Mouse (Mus musculus): ENCODE measurements at regions not wholly inside any gene's neighbourhood (a gene's known extent, or its start where the extent isn't known, plus 50 kb on each side); places are given as distances from the start of the nearest gene placed in this dataset.

- H3K27ac ChIP-seq: no peak overlapping the region
- H3K9ac ChIP-seq (replicated peaks; ENCODE audit: low read length): no peak overlapping the region
- no peaks in the 10 kb centered on the region for H3K36me3 ChIP-seq (ENCODE audit: insufficient read depth, low read length)
- no peak for TF ChIP-seq CTCF (IDR thresholded peaks at IDR 0.05; ENCODE audit: low read depth)
- no peaks in the 10 kb centered on the region for H3K27me3 ChIP-seq (ENCODE audit: insufficient read depth, low read length)
- H3K4me3 ChIP-seq (ENCODE audit: low read length): no peak overlapping the region
- H3K9me3 ChIP-seq (ENCODE audit: low read length): no peaks in the 10 kb centered on the region
- no peak for ATAC-seq
- no peak overlapping the region for H3K4me2 ChIP-seq (ENCODE audit: low read depth, low read length)
- H3K4me1 ChIP-seq (ENCODE audit: insufficient read depth, low read length): no peaks in the 10 kb centered on the region
- 49% methylated on average over 3 of the region's 3 CpGs for WGBS
- no peak for DNase-seq (ENCODE audit: low spot score)
Observed at GRCm38 (mm10) chr16:93190301-93190700, 364.4 kb upstream of the Runx1 start.

DNA sequence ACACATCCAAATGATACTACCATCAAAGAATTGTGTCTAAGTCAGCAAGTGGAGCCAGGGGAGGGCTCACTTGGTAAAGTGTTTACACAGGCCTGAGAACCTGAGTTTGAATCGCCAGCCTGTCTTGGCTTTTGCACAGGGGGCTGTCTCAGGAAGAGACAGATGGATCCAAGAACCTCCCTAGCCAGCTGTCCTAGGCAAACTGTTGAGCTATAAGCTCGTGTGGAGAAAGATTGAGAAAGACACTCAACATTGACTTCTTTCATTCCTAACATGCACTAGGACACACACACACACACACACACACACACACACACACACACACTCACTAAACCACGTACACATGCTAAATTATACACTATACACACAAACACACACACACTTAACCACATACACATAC is 363.9 kb upstream of the Runx1 start:
- no peaks in the 10 kb centered on the region for H3K4me1 ChIP-seq (ENCODE audit: insufficient read depth, low read length)
- H3K4me2 ChIP-seq (ENCODE audit: low read depth, low read length): no peak overlapping the region
- H3K27me3 ChIP-seq (ENCODE audit: insufficient read depth, low read length): no peaks in the 10 kb centered on the region
- no peak overlapping the region for H3K9ac ChIP-seq (replicated peaks; ENCODE audit: low read length)
- no peak for TF ChIP-seq CTCF (IDR thresholded peaks at IDR 0.05; ENCODE audit: low read depth)
- ATAC-seq (no peak), DNase-seq (ENCODE audit: low spot score) (no peak)
- H3K36me3 ChIP-seq (ENCODE audit: insufficient read depth, low read length): no peaks in the 10 kb centered on the region
- no peak overlapping the region for H3K4me3 ChIP-seq (ENCODE audit: low read length)
- H3K27ac ChIP-seq: no peak overlapping the region
- 63% methylated on average over 3 of the region's 3 CpGs for WGBS
- no peaks in the 10 kb centered on the region for H3K9me3 ChIP-seq (ENCODE audit: low read length)

- H3K9ac ChIP-seq (replicated peaks; ENCODE audit: low read length): no peak overlapping the region
- H3K27ac ChIP-seq: no peak overlapping the region
- no peak for ATAC-seq
- H3K27me3 ChIP-seq (ENCODE audit: insufficient read depth, low read length): no peaks in the 10 kb centered on the region
- no peaks in the 10 kb centered on the region for H3K4me1 ChIP-seq (ENCODE audit: insufficient read depth, low read length)
- no peak overlapping the region for H3K4me2 ChIP-seq (ENCODE audit: low read depth, low read length)
- 89% methylated on average over 5 of the region's 5 CpGs for WGBS
- no peak for TF ChIP-seq CTCF (IDR thresholded peaks at IDR 0.05; ENCODE audit: low read depth)
- H3K4me3 ChIP-seq (ENCODE audit: low read length): no peak overlapping the region
- H3K36me3 ChIP-seq (ENCODE audit: insufficient read depth, low read length): no peaks in the 10 kb centered on the region
- no peak for DNase-seq (ENCODE audit: low spot score)
- H3K9me3 ChIP-seq (ENCODE audit: low read length): no peaks in the 10 kb centered on the region
Observed at GRCm38 (mm10) chr16:93189412-93189811, 363.5 kb upstream of the Runx1 start.

GRCm38 (mm10) chr16:93186554-93186953 is 360.6 kb upstream of the Runx1 start:
- 89% methylated on average over 4 of the region's 4 CpGs for WGBS
- DNase-seq (ENCODE audit: low spot score) (no peak), ATAC-seq (no peak)
- H3K4me2 ChIP-seq (ENCODE audit: low read depth, low read length): no peak overlapping the region
- H3K9me3 ChIP-seq (ENCODE audit: low read length): no peaks in the 10 kb centered on the region
- no peak overlapping the region for H3K27ac ChIP-seq
- no peaks in the 10 kb centered on the region for H3K27me3 ChIP-seq (ENCODE audit: insufficient read depth, low read length)
- no peaks in the 10 kb centered on the region for H3K36me3 ChIP-seq (ENCODE audit: insufficient read depth, low read length)
- H3K4me1 ChIP-seq (ENCODE audit: insufficient read depth, low read length): no peaks in the 10 kb centered on the region
- H3K4me3 ChIP-seq (ENCODE audit: low read length): no peak overlapping the region
- no peak overlapping the region for H3K9ac ChIP-seq (replicated peaks; ENCODE audit: low read length)
- TF ChIP-seq CTCF (IDR thresholded peaks at IDR 0.05; ENCODE audit: low read depth): no peak

DNA sequence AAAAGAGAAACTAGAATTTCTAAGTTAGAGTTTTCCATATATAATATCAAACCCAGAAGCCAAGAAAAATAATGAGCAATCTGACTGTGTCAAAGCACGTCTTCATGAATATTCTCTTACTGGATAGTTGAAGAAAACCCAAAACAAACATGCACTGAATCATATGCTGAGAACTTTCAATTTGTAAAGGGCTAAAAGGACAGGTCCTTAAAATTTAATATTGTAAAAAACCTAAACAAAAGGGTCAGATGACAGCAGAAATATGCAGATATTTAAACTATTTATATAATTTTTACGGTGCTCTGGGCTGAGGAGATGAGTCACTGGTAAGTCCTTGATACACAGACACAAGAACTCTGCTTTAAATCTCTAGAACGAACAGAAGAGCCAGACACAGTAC is 356.7 kb upstream of the Runx1 start:
- no peak overlapping the region for H3K4me2 ChIP-seq (ENCODE audit: low read depth, low read length)
- H3K27me3 ChIP-seq (ENCODE audit: insufficient read depth, low read length): no peaks in the 10 kb centered on the region
- no peak overlapping the region for H3K9ac ChIP-seq (replicated peaks; ENCODE audit: low read length)
- TF ChIP-seq CTCF (IDR thresholded peaks at IDR 0.05; ENCODE audit: low read depth): no peak
- WGBS: 87% methylated on average over 3 of the region's 3 CpGs
- no peaks in the 10 kb centered on the region for H3K36me3 ChIP-seq (ENCODE audit: insufficient read depth, low read length)
- DNase-seq (ENCODE audit: low spot score) (no peak), ATAC-seq (no peak)
- no peak overlapping the region for H3K27ac ChIP-seq
- no peaks in the 10 kb centered on the region for H3K4me1 ChIP-seq (ENCODE audit: insufficient read depth, low read length)
- H3K9me3 ChIP-seq (ENCODE audit: low read length): no peaks in the 10 kb centered on the region
- H3K4me3 ChIP-seq (ENCODE audit: low read length): no peak overlapping the region

DNA sequence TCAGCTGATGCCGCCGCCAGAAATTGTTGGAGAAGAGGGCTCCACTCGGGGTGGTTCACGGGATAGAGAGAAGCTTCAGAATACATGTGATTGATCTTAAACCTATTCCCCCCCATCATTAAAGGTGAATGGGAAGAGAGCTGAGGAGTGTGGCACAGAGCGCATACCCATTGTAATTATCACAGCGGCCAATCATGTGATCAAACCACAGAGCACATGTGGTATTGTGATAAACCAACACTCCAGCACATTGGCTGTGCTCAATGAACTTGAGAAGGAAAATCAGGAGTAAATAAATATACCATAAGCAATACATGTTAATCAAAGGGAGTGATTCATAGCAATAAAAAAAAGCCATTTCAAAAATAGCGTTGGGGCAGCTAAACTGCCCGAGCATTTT is 355.5 kb upstream of the Runx1 start:
- WGBS: 96% methylated on average over 8 of the region's 8 CpGs
- H3K4me1 ChIP-seq (ENCODE audit: insufficient read depth, low read length): no peaks in the 10 kb centered on the region
- no peak for ATAC-seq

GRCm38 (mm10) chr16:93180213-93180612 is 354.3 kb upstream of the Runx1 start:
- no peak overlapping the region for H3K4me3 ChIP-seq (ENCODE audit: low read length)
- 82% methylated on average over 5 of the region's 5 CpGs for WGBS
- H3K27ac ChIP-seq: no peak overlapping the region
- no peaks in the 10 kb centered on the region for H3K36me3 ChIP-seq (ENCODE audit: insufficient read depth, low read length)
- H3K4me2 ChIP-seq (ENCODE audit: low read depth, low read length): no peak overlapping the region
- ATAC-seq: no peak
- DNase-seq (ENCODE audit: low spot score): no peak
- H3K9ac ChIP-seq (replicated peaks; ENCODE audit: low read length): no peak overlapping the region
- no peaks in the 10 kb centered on the region for H3K9me3 ChIP-seq (ENCODE audit: low read length)
- TF ChIP-seq CTCF (IDR thresholded peaks at IDR 0.05; ENCODE audit: low read depth): no peak
- H3K27me3 ChIP-seq (ENCODE audit: insufficient read depth, low read length): no peaks in the 10 kb centered on the region
- no peaks in the 10 kb centered on the region for H3K4me1 ChIP-seq (ENCODE audit: insufficient read depth, low read length)

More for the DNA sequence above, 355.5 kb upstream of the Runx1 start:
- Histone ChIP-seq H3K27me3 (ENCODE audit: insufficient read depth, low read length) (no peaks in the 10 kb centered on the region), H3K4me3 (ENCODE audit: low read length) (no peak overlapping the region), H3K9ac (replicated peaks; ENCODE audit: low read length) (no peak overlapping the region), H3K4me2 (ENCODE audit: low read depth, low read length) (no peak overlapping the region), H3K9me3 (ENCODE audit: low read length) (no peaks in the 10 kb centered on the region), H3K27ac (no peak overlapping the region), H3K36me3 (ENCODE audit: insufficient read depth, low read length) (no peaks in the 10 kb centered on the region)
- DNase-seq (ENCODE audit: low spot score): no peak
- TF ChIP-seq CTCF (IDR thresholded peaks at IDR 0.05; ENCODE audit: low read depth): no peak
